Mouse (Mus musculus) lung, postnatal 0 days (tissue): ENCODE results near the gene Ttc9c. TPM values are rescaled to one million over a fixed set of nuclear protein-coding genes. Genes with fewer than 3 reads are reported as not detected.

ENCODE experiments used
- ATAC-seq: fragments of 200-750 bp; cut with Nextera tagmentation; 2 replicates; pipeline ENCODE4 v1.8.0; 2017; ENCODE audit warnings: moderate library complexity
- DNase-seq: peaks from one replicate; pipeline ENCODE4 v3.0.0-alpha.2; 2016; ENCODE audit warnings: low spot score
- H3K27ac ChIP-seq: fragments of 300-500 bp; sonication (generic); 2 replicates; pipeline ENCODE4 v1.5.1; 2014; ENCODE audit warnings: antibody characterized with exemption, mild to moderate bottlenecking, low read length, mixed read lengths
- H3K27me3 ChIP-seq: fragments of 300-500 bp; sonication (generic); replicated peaks from 2 replicates; pipeline ENCODE4 v1.6.1; 2014; ENCODE audit warnings: low read length, mixed read lengths; ENCODE audit not compliant: insufficient read depth
- H3K36me3 ChIP-seq: fragments of 300-500 bp; sonication (generic); 2 replicates; pipeline ENCODE4 v1.6.1; 2014; ENCODE audit warnings: low read length, mixed read lengths; ENCODE audit not compliant: insufficient read depth
- H3K4me1 ChIP-seq: fragments of 300-500 bp; sonication (generic); 2 replicates; pipeline ENCODE4 v1.6.1; 2014; ENCODE audit warnings: antibody characterized with exemption, low read depth, low read length, mixed read lengths; ENCODE audit not compliant: insufficient read depth
- H3K4me2 ChIP-seq: fragments of 300-500 bp; sonication (generic); replicated peaks from 2 replicates; pipeline ENCODE4 v1.6.1; 2014; ENCODE audit warnings: low read depth, mild to moderate bottlenecking, low read length, moderate library complexity, mixed read lengths
- H3K4me3 ChIP-seq: fragments of 300-500 bp; sonication (generic); 2 replicates; pipeline ENCODE4 v1.5.1; 2014; ENCODE audit warnings: low read depth, low read length
- H3K9ac ChIP-seq: fragments of 300-500 bp; sonication (generic); replicated peaks from 2 replicates; pipeline ENCODE4 v1.6.1; 2014; ENCODE audit warnings: low read depth, mild to moderate bottlenecking
- H3K9me3 ChIP-seq: fragments of 300-500 bp; sonication (generic); 2 replicates; pipeline ENCODE4 v1.6.1; 2016; ENCODE audit warnings: low read length, mixed read lengths
- CTCF ChIP-seq: IDR thresholded peaks from 2 replicates; pipeline ENCODE4 v1.5.1; 2016; ENCODE audit warnings: antibody characterized with exemption, mild to moderate bottlenecking
- EP300 ChIP-seq: IDR thresholded peaks from 2 replicates; pipeline ENCODE4 v1.6.1; 2016; ENCODE audit warnings: antibody characterized with exemption, mild to moderate bottlenecking, control low read depth
- WGBS: fragments of 180-500 bp; shearing (Covaris S2); extraction: QIAGEN DNeasy Blood & Tissue Kit; methylation state at CpG from one replicate; pipeline ENCODE4 v1.1.7; 2014; 5-methylcytosine and 5-hydroxymethylcytosine counted together
- polyA plus RNA-seq: library from polyadenylated mRNA; unstranded; fragments of >200 nt; fragmentation: Nextera tagmentation; extraction: Ambion mirVana; gene quantifications from 2 replicates; pipeline ENCODE4 v1.2.1, GENCODE M21; 2015

The Ttc9c gene
- 21.4 and 22.8 TPM in 2 replicates for polyA plus RNA-seq

DNA sequence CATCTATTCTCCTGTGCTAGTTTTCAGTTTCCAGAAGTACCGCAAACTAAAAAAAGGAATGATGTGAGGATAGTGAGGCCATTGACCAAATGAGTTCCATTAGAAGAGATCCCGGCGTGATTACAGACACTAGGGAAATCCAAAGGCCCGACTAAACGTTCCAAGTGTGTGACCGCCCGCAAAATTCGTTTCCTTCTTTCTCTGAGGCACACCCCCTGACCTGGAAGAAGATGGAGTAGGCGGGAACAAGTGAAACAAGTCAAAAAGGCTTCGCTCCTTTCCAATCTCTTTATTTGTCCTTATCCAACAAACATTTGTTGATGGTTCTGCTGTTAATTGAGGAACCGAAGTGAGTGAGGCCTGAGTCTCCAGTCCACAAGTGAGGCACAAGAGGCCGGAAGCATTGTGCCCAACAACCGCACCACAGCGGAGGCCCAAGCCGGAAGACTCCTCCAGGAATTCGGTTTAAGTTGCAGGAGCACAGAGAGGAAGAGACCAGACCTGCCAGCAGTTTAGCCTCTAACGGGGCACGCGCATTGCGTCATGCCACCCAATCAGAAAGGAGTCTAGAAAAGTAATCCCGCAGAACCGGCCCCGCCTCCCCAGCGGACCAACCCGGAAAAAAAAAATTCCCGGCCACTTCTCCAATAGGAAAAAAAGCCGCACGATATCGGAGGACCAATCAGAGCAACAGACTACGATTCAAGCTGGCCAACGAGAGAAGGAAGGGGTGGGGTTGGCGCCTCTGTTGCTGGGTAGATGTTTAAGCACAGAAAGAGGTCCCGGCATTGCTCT, at the start of gene Ttc9c:
Ttc9c (minus strand) TSS at position 533 of the 795 bp plus-strand sequence.
- Histone ChIP-seq H3K4me2 (peak within 1 kb of the TSS; percentile 73), H3K27ac (peak within 1 kb of the TSS; percentile 97), H3K27me3 (no peaks in the 10 kb centered on the region), H3K4me1 (0 out of 2 replicates have a peak, but pooled peaks cover 5% of the 10 kb centered on the region), H3K4me3 (peak within 1 kb of the TSS; percentile 99), H3K9ac (peak within 1 kb of the TSS; percentile 91), H3K9me3 (no peaks in the 10 kb centered on the region), H3K36me3 (peaks cover 10% of the 10 kb centered on the region)
- DNase-seq (peak; percentile 100), ATAC-seq (peak; percentile 90)
- TF ChIP-seq CTCF (no peak), EP300 (0 out of 2 replicates have a peak, but pooled peaks have one; percentile 37)
- WGBS: under 1% methylated on average over 33 of the region's 33 CpGs

DNA sequence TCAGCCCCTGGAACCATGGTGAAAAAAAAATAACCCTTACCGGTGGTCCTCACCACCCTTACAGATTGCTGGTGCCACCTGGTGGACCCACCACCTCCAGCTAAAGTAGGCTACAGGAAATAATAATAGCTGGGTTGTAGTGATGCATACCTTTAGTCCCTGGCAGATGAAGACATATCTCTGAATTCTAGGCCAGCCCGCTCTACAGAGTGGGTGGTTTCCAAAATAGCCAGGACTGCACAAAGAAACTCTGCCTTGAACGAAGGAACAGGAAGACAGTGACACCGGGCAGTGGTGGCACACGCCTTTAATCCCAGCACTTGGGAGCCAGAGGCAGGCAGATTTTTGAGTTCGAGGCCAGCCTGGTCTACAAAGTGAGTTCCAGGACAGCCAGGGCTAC, 45.1 kb upstream of the Ttc9c start:
- no peak overlapping the region for H3K4me3 ChIP-seq
- no peaks in the 10 kb centered on the region for H3K27me3 ChIP-seq
- no peak overlapping the region for H3K4me2 ChIP-seq
- no peaks in the 10 kb centered on the region for H3K4me1 ChIP-seq
- no peak overlapping the region for H3K27ac ChIP-seq
- H3K9me3 ChIP-seq: no peaks in the 10 kb centered on the region
- no peak for TF ChIP-seq EP300
- no peak for TF ChIP-seq CTCF
- WGBS: 81% methylated on average over 6 of the region's 6 CpGs
- DNase-seq (no peak), ATAC-seq (no peak)
- H3K36me3 ChIP-seq: no peaks in the 10 kb centered on the region
- H3K9ac ChIP-seq: no peak overlapping the region

DNA sequence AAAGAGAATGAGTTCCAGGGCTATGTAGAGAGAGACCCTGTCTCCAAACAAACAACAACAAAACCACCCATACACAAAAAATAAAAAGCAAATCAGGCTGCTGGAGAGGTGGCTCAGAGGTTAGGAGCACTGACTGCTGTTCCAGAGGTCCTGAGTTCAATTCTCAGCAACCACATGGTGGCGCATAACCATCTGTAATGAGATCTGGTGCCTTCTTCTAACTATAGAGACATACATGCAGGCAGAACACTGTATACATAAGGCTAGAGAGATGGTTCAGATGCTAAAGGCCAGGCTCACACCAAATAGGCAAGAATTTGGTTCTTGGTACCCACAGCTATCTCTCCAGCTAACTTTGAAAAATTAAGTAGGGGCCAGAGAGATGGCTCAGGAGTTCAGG, 39.9 kb upstream of the Ttc9c start:
- no peaks in the 10 kb centered on the region for H3K9me3 ChIP-seq
- H3K4me2 ChIP-seq: no peak overlapping the region
- ATAC-seq (no peak), DNase-seq (no peak)
- TF ChIP-seq EP300: no peak
- peak; percentile 63 for TF ChIP-seq CTCF
- no peak overlapping the region for H3K9ac ChIP-seq
- 27% methylated on average over 1 of the region's 1 CpGs for WGBS
- no peaks in the 10 kb centered on the region for H3K36me3 ChIP-seq
- no peak overlapping the region for H3K27ac ChIP-seq
- H3K27me3 ChIP-seq: no peaks in the 10 kb centered on the region
- no peak overlapping the region for H3K4me3 ChIP-seq
- no peaks in the 10 kb centered on the region for H3K4me1 ChIP-seq

DNA sequence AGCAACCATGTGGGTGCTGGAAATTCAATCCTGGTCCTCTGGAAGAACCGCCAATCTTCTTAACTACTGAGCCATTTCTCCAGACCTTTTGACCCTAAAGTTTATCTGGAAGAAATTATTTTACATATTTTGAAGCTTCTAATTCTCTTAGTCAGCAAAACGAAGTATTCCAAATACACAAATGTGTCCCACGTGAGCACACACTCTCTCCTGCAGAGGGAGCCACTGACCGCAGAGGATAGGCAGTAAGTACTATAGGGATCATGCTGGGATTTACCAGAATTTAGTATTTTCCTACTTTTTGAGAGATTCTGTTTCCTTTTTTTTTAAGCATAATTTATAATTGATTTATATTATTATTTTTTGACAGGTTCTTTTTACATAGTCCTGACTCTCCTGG, 38.6 kb upstream of the Ttc9c start:
- Histone ChIP-seq H3K4me2 (no peak overlapping the region), H3K4me1 (no peaks in the 10 kb centered on the region), H3K4me3 (no peak overlapping the region), H3K27ac (no peak overlapping the region), H3K36me3 (no peaks in the 10 kb centered on the region), H3K9ac (no peak overlapping the region), H3K27me3 (no peaks in the 10 kb centered on the region), H3K9me3 (no peaks in the 10 kb centered on the region)
- 36% methylated on average over 4 of the region's 4 CpGs for WGBS
- TF ChIP-seq EP300: no peak
- peak; percentile 79 for TF ChIP-seq CTCF
- ATAC-seq (peak; percentile 62; the same call in 1 of the 2 replicates), DNase-seq (peak; percentile 81)

DNA sequence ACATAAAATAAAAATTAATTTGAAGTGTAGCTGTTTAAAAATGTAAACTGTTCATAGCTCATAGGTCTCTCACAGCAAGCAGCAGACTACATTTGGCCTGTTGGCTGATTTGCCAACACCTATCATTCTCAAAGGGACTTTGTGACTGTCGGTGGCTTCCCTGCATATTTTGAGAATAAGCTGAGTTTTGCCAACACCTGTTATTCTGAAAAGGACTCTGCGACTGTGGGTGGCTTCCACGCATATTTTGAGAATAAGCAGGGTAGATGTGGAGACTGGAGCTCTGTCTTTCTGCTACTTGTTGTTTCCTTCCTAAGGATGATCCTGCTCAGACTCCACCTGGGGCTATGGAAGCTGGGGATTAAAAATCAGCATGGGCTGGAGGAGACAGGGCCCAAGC, 34.0 kb upstream of the Ttc9c start:
- TF ChIP-seq CTCF (no peak), EP300 (no peak)
- no peaks in the 10 kb centered on the region for H3K27me3 ChIP-seq
- ATAC-seq: no peak

DNA sequence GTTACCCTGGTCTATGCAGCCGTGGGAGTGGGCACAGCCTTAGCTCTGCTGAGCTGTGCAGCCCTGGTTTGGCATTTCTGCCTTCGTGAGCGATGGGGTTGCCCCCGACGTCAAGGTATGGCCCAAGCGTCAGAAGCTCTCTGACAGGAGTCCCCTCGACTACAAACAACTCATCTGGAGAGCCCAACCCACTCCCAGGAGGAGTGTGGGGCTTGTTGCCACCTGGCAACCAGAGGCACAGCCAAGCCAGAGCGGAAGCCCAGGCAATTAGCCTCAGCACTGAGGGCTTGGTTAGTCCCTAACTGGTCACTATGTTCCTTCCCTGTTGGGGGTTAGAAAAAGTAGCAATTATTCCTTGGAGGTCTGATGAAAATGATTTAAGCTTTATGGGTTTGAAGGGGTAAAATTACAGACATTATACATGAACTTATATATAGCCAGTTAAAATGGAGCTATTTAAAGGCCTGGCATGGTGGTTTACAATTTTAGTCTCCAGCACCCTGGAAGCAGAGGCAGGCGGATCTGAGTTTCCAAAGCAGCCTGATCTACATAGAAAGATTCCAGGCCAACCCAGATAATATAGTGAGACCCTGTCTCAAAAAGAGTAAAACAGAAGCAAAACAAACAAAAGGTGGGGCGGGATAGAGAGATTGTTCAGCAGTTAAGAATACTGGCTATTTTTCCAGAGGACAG, 33.2 kb upstream of the Ttc9c start:
- H3K9ac ChIP-seq: no peak overlapping the region
- ATAC-seq (0 out of 2 replicates have a peak, but pooled peaks have one; percentile 11), DNase-seq (no peak)
- H3K4me2 ChIP-seq: 0 out of 2 replicates have a peak overlapping the region, but pooled peaks have one; percentile 1
- H3K9me3 ChIP-seq: no peaks in the 10 kb centered on the region
- no peaks in the 10 kb centered on the region for H3K4me1 ChIP-seq
- peaks cover 3% of the 10 kb centered on the region; the same call in 1 of the 2 replicates for H3K36me3 ChIP-seq
- H3K27ac ChIP-seq: no peak overlapping the region
- TF ChIP-seq EP300 (no peak), CTCF (no peak)
- WGBS: 47% methylated on average over 10 of the region's 10 CpGs
- H3K4me3 ChIP-seq: no peak overlapping the region
- no peaks in the 10 kb centered on the region for H3K27me3 ChIP-seq

More for the DNA sequence above, 34.0 kb upstream of the Ttc9c start:
- Histone ChIP-seq H3K9ac (no peak overlapping the region), H3K27ac (no peak overlapping the region), H3K36me3 (no peaks in the 10 kb centered on the region), H3K4me2 (no peak overlapping the region), H3K4me3 (no peak overlapping the region), H3K4me1 (no peaks in the 10 kb centered on the region), H3K9me3 (no peaks in the 10 kb centered on the region)
- no peak for DNase-seq
- 86% methylated on average over 3 of the region's 3 CpGs for WGBS
